Mouse (Mus musculus) MEL (cell line): ENCODE data around the gene Nt5dc2. TPM values are rescaled to one million over a fixed set of nuclear protein-coding genes. Genes with fewer than 3 reads are reported as not detected.

ENCODE experiments used
- DNase-seq: peaks from one replicate; pipeline ENCODE4 v3.0.0; 2011; ENCODE audit warnings: low read depth, low spot score
- H3K27ac ChIP-seq: 2 replicates; pipeline ENCODE4 v1.5.1; 2012; ENCODE audit warnings: low read depth, mild to moderate bottlenecking, control low read depth, low read length, moderate library complexity; ENCODE audit not compliant: control insufficient read depth
- H3K27me3 ChIP-seq, 2 experiments: fragments of 150-350 bp in 1 of 2; sonication (generic) in 1 of 2; 2 replicates each; pipeline ENCODE4 v1.6.1; 2012; ENCODE audit warnings: low read length in 2 of 2, mild to moderate bottlenecking in 2 of 2, improper control_type of control experiment in 1 of 2, moderate library complexity in 1 of 2; ENCODE audit not compliant: insufficient read depth in 2 of 2, control insufficient read depth in 1 of 2
- H3K36me3 ChIP-seq, 2 experiments: 2 replicates each; pipeline ENCODE4 v1.6.1; 2012 to 2014; ENCODE audit warnings: low read length in 2 of 2, improper control_type of control experiment in 1 of 2, inconsistent platforms in 1 of 2, mild to moderate bottlenecking in 1 of 2; ENCODE audit not compliant: insufficient read depth in 2 of 2, control insufficient read depth in 1 of 2
- H3K4me1 ChIP-seq, 2 experiments: fragments of 150-350 bp in 1 of 2; sonication (generic) in 1 of 2; 2 replicates each; pipeline ENCODE4 v1.6.1; 2012; ENCODE audit warnings: low read length in 2 of 2, improper control_type of control experiment in 1 of 2, mild to moderate bottlenecking in 1 of 2; ENCODE audit not compliant: insufficient read depth in 2 of 2, control insufficient read depth in 1 of 2
- H3K4me3 ChIP-seq, 2 experiments: fragments of 150-350 bp in 1 of 2; sonication (generic) in 1 of 2; 2 replicates each; pipeline ENCODE4 v1.5.1; 2012; ENCODE audit warnings: low read depth in 2 of 2, low read length in 2 of 2, mild to moderate bottlenecking in 2 of 2, moderate library complexity in 2 of 2, control low read depth in 1 of 2, improper control_type of control experiment in 1 of 2; ENCODE audit not compliant: control insufficient read depth in 1 of 2, insufficient read depth in 1 of 2
- H3K79me2 ChIP-seq: 2 replicates; pipeline ENCODE4 v1.6.1; 2012; ENCODE audit warnings: mild to moderate bottlenecking, low read length, moderate library complexity; ENCODE audit not compliant: control insufficient read depth, poor library complexity, insufficient read depth
- H3K9ac ChIP-seq: 2 replicates; pipeline ENCODE4 v1.6.1; 2012; ENCODE audit warnings: low read depth, mild to moderate bottlenecking, control low read depth, low read length, moderate library complexity; ENCODE audit not compliant: control insufficient read depth, poor library complexity, severe bottlenecking
- H3K9me3 ChIP-seq: fragments of 150-350 bp; sonication (generic); replicated peaks from 2 replicates; pipeline ENCODE4 v1.6.1; 2012; ENCODE audit warnings: mild to moderate bottlenecking, low read length, improper control_type of control experiment, moderate library complexity; ENCODE audit not compliant: insufficient read depth
- BHLHE40 ChIP-seq: IDR thresholded peaks from 2 replicates; pipeline ENCODE4 v1.6.1; 2012; ENCODE audit warnings: low read depth, mild to moderate bottlenecking, inconsistent platforms, low read length, improper control_type of control experiment, borderline replicate concordance
- CHD1 ChIP-seq: IDR thresholded peaks from 2 replicates; pipeline ENCODE4 v1.6.1; 2012; ENCODE audit warnings: low read depth, mild to moderate bottlenecking, inconsistent platforms, low read length, improper control_type of control experiment
- E2F4 ChIP-seq: IDR thresholded peaks from 2 replicates; pipeline ENCODE4 v1.6.1; 2011; ENCODE audit warnings: low read depth, low read length, improper control_type of control experiment, borderline replicate concordance
- ELF1 ChIP-seq: IDR thresholded peaks from 2 replicates; pipeline ENCODE4 v1.6.1; 2014; ENCODE audit warnings: low read depth, mild to moderate bottlenecking, inconsistent platforms, low read length, improper control_type of control experiment, moderate library complexity
- EP300 ChIP-seq, 2 experiments: IDR thresholded peaks; 2 replicates each; pipeline ENCODE4 v1.6.1; 2011; ENCODE audit warnings: improper control_type of control experiment in 2 of 2, low read length in 2 of 2, low read depth in 1 of 2, mild to moderate bottlenecking in 1 of 2
- ETS1 ChIP-seq: IDR thresholded peaks from 2 replicates; pipeline ENCODE4 v1.6.1; 2012; ENCODE audit warnings: low read depth, mild to moderate bottlenecking, inconsistent platforms, low read length, improper control_type of control experiment, moderate library complexity
- GABPA ChIP-seq: IDR thresholded peaks from 2 replicates; pipeline ENCODE4 v1.6.1; 2012; ENCODE audit warnings: low read depth, mild to moderate bottlenecking, inconsistent platforms, low read length, improper control_type of control experiment, moderate library complexity
- HCFC1 ChIP-seq: IDR thresholded peaks from 2 replicates; pipeline ENCODE4 v1.6.1; 2012; ENCODE audit warnings: low read depth, mild to moderate bottlenecking, inconsistent platforms, low read length, improper control_type of control experiment, moderate library complexity
- JUND ChIP-seq: IDR thresholded peaks from 2 replicates; pipeline ENCODE4 v1.6.1; 2011; ENCODE audit warnings: low read depth, mild to moderate bottlenecking, improper control_type of control experiment, low read length
- MAX ChIP-seq: IDR thresholded peaks from 2 replicates; pipeline ENCODE4 v1.6.1; 2011; ENCODE audit warnings: low read length, improper control_type of control experiment
- MXI1 ChIP-seq: IDR thresholded peaks from 2 replicates; pipeline ENCODE4 v1.6.1; 2011; ENCODE audit warnings: mild to moderate bottlenecking, low read depth, low read length, improper control_type of control experiment
- MYC ChIP-seq: IDR thresholded peaks from 2 replicates; pipeline ENCODE4 v1.6.1; 2011; ENCODE audit warnings: low read depth, mild to moderate bottlenecking, low read length, improper control_type of control experiment, moderate library complexity
- NELFE ChIP-seq: IDR thresholded peaks from 2 replicates; pipeline ENCODE4 v1.6.1; 2011; ENCODE audit warnings: low read depth, low read length, improper control_type of control experiment
- POLR2AphosphoS2 ChIP-seq: IDR thresholded peaks from 2 replicates; pipeline ENCODE4 v1.6.1; 2011; ENCODE audit warnings: low read length, improper control_type of control experiment
- POLR2AphosphoS5 ChIP-seq: IDR thresholded peaks from 2 replicates; pipeline ENCODE4 v1.6.1; 2012; ENCODE audit warnings: low read depth, borderline replicate concordance, mild to moderate bottlenecking, inconsistent platforms, low read length, moderate library complexity, mixed read lengths
- SIN3A ChIP-seq: IDR thresholded peaks from 2 replicates; pipeline ENCODE4 v1.6.1; 2012; ENCODE audit warnings: low read length, improper control_type of control experiment, inconsistent platforms
- SMC3 ChIP-seq: IDR thresholded peaks from 2 replicates; pipeline ENCODE4 v1.6.1; 2011; ENCODE audit warnings: low read depth, low read length, improper control_type of control experiment
- TBP ChIP-seq: IDR thresholded peaks from 2 replicates; pipeline ENCODE4 v1.8.0; 2011; ENCODE audit warnings: low read depth, low read length, improper control_type of control experiment
- TCF12 ChIP-seq: IDR thresholded peaks from 2 replicates; pipeline ENCODE4 v1.6.1; 2014; ENCODE audit warnings: low read depth, mild to moderate bottlenecking, inconsistent platforms, low read length, improper control_type of control experiment, moderate library complexity
- USF2 ChIP-seq, 2 experiments: IDR thresholded peaks; 2 replicates each; pipeline ENCODE4 v1.6.1; 2011 to 2012; ENCODE audit warnings: improper control_type of control experiment in 2 of 2, low read length in 2 of 2, borderline replicate concordance in 1 of 2, inconsistent platforms in 1 of 2, low read depth in 1 of 2, mild to moderate bottlenecking in 1 of 2; ENCODE audit not compliant: insufficient read depth in 1 of 2
- ZKSCAN1 ChIP-seq: IDR thresholded peaks from 2 replicates; pipeline ENCODE4 v1.6.1; 2012; ENCODE audit warnings: low read depth, mild to moderate bottlenecking, inconsistent platforms, low read length, improper control_type of control experiment, moderate library complexity
- ZNF384 ChIP-seq: IDR thresholded peaks from 2 replicates; pipeline ENCODE4 v1.6.1; 2012; ENCODE audit warnings: low read depth, mild to moderate bottlenecking, inconsistent platforms, low read length, improper control_type of control experiment
- polyA plus RNA-seq, 2 experiments: library from polyadenylated mRNA; stranded (reverse) in 1 of 2; unstranded in 1 of 2; fragments of >175 nt in 1 of 2; fragments of >200 nt in 1 of 2; gene quantifications; 2 replicates each; pipeline versions ENCODE4 v1.2.1 to v1.2.4; 2012; ENCODE audit warnings: low replicate concordance in 2 of 2, low read depth in 1 of 2; ENCODE audit not compliant: insufficient read length in 2 of 2, insufficient read depth in 1 of 2, missing spikeins in 1 of 2
- total RNA-seq: library from RNA; depleted of rRNA; stranded (reverse); fragments of 300-350 nt; gene quantifications from 2 replicates; pipeline ENCODE4 v1.2.3, GENCODE M21; 2012

Gene Nt5dc2
- total and polyA plus RNA-seq, 3 experiments = 168 to 349 (median 291) TPM

GRCm38 (mm10) chr14:31128826-31129219, 2.0 kb upstream of the Nt5dc2 start, which contains the start of gene Smim4 (continued):
- TF ChIP-seq ELF1 (peak; percentile 93), ETS1 (no peak), GABPA (no peak), USF2 (IDR thresholded peaks at IDR 0.05; ENCODE audit: borderline replicate concordance in 1 of 2, insufficient read depth in 1 of 2, low read depth in 1 of 2, low read length in 2 of 2) (no peak), SMC3 (no peak; the same call in 1 of the 2 replicates), BHLHE40 (no peak)

DNA sequence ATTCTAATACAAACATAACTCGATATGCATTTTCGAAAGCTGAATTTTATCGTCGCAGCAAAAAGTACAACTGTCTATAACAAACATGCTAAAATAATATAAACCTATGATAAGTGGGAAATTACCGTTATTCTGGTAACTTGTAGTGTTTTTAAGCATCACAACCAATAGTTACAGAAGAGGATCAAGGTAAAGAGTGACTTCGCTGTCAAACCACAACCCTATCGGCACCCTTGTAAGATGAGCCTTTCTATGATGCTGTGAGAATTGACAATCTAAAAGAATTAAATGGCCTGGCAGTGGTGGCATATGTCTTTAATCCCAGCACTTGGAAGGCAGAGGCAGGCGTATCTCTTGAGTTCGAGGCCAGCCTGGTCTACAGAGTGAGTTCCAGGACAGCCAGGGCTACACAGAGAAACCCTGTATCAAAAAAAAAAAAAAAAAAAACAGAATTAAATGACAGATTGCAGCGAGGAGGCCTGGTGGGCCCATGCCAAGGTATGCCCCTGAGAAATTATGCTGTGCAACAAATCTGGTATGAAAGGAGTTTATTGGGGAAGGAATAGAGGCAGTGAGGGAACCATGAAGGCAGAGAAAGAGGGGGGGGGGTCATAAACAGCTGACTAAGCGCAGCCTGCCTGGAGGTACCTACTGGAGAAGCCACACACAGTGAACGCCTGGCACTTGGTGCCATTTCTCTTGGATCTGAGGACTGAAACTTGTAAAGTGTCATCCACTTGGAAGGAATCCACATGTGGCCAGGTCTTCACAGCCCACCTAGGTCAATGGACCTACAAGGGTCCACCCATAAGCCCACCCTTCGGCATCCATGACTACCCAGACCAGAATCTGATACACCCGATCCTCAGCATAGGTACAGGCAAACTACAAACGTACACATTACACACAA, 1.3 kb upstream of the Nt5dc2 start:
- TF ChIP-seq SIN3A (no peak; the same call in none of the 2 replicates), MXI1 (no peak; the same call in 1 of the 2 replicates), ELF1 (no peak), MAX (peak; percentile 20; the same call in 1 of the 2 replicates), TBP (no peak), ETS1 (no peak), ZKSCAN1 (peak; percentile 94), POLR2AphosphoS2 (no peak), TCF12 (no peak), CHD1 (no peak), ZNF384 (peak; percentile 76), MYC (no peak), JUND (no peak), EP300 (IDR thresholded peaks at IDR 0.05; ENCODE audit: low read depth in 1 of 2, low read length in 2 of 2) (no peak; a peak in 1 of 4 replicates), HCFC1 (no peak), E2F4 (0 out of 2 replicates have a peak, but pooled peaks have one; percentile 17), POLR2AphosphoS5 (no peak), NELFE (no peak)
- peak overlapping the region; percentile 69 to 87 for H3K4me3 ChIP-seq
- H3K4me1 ChIP-seq = peaks cover 3 to 42% of the 10 kb centered on the region in 2 experiments
- peak overlapping the region; percentile 60 for H3K9ac ChIP-seq
- no peaks in the 10 kb centered on the region for H3K9me3 ChIP-seq
- H3K79me2 ChIP-seq = peaks cover 29% of the 10 kb centered on the region
- DNase-seq = peak; percentile 68
- H3K36me3 ChIP-seq = peaks cover 0 to 10% of the 10 kb centered on the region in 2 experiments; a peak in 3 of 4 replicates
- H3K27ac ChIP-seq = peak overlapping the region; percentile 58
- no peaks in the 10 kb centered on the region for H3K27me3 ChIP-seq
